Mouse (Mus musculus): ENCODE data around the gene Prpf6.

Prpf6 gene

DNA sequence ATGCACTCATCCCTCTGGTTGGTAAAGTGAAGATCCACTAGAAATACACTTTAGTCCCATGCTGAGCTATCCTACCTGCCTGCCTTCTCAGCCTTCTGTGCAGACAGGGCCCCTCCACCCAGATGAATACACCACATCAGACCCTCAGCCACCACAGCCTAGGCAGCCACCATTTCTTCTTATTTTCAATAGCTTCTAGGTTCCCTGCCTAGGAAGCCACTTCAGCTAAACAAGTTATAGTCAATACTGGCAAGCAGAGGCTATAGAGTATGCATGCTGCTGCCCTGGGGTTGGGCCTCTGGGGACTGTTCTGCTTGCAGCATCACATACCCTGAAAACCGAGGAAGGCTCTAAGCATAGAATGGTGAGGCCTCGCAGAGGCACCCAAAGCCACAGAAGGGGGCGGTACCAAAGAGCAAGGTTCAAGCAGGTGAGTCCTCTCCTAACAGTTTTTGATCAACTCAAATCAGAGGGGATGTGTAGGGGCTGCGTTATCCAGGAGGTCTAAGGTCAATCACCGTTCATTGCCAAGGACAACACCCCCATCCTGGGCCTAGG, at the start of gene Prpf6:
Gene Prpf6 (plus strand): TSS at position 341 of the 558 bp plus-strand sequence.
- DNase-seq, result no peak

DNA sequence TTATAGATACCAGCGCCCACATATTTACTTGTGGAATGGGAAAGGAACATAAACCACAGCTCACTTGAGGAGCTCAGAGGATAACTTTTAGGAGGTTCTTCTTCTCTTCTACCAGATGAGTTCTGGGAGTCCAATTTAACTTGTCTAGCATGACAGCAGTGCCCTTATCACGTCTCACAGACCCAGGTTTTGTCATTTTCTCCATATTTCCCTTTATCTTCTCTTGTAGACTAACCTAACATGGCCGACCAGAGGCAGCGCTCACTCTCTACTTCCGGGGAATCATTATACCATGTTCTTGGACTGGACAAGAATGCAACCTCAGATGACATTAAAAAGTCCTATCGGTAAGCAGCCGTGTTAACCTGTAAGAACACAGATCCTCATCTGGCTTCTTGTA, 45.5 kb upstream of the Prpf6 start:
- DNase-seq, result no peak

DNA sequence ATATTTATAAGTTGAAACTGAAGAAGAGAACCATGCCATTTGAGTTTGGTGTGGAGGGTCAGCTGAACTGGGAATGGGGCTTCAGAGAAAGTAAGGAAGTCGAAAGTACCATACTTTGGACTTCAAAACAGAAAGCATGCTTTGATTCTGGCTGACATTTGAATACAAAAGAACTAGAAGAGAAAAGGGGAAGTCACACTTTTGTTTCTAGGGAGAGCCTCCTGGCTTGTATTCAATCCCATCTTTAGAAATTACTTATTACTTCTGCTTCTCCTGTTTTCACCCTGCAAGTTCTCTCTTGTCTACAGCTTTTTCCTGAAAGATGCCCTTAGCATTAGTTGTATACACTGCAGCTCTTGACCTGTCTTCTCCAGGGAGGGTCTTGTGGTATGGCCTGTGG, 43.4 kb upstream of the Prpf6 start:
- DNase-seq, result no peak

GRCm38 (mm10) chr2:181548682-181549081, 43.0 kb upstream of the Prpf6 start:
- no peak for DNase-seq

- DNase-seq, result no peak
Measured at GRCm38 (mm10) chr2:181550233-181550632, 41.4 kb upstream of the Prpf6 start.

- DNase-seq, result no peak
Measured at GRCm38 (mm10) chr2:181553772-181554171, 37.9 kb upstream of the Prpf6 start.

- DNase-seq, result no peak
Measured at GRCm38 (mm10) chr2:181567338-181567737, 24.3 kb upstream of the Prpf6 start.

- peak; percentile 47 to 51 for DNase-seq
Measured at GRCm38 (mm10) chr2:181568272-181569008, 23.2 kb upstream of the Prpf6 start.

DNA sequence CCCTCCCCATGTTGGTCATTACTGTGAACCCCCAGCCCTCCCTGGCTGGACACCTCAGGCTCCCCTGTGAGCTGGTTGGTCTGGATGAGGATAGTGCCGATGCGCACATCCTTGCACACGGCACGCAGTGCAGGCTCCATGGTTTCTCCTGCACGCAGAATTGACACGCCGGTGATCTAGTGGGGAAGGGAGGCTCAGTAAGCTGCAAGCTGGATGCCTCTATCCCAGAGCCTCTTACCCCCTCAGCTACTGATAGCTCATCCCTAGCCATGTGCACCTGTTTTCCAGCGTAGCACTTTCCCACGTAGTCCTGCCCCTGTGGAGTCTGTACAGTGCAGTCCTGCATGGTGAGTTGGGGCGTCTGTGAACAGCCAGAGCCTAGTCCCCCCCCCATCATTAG, 21.8 kb upstream of the Prpf6 start:
- DNase-seq, result no peak

DNA sequence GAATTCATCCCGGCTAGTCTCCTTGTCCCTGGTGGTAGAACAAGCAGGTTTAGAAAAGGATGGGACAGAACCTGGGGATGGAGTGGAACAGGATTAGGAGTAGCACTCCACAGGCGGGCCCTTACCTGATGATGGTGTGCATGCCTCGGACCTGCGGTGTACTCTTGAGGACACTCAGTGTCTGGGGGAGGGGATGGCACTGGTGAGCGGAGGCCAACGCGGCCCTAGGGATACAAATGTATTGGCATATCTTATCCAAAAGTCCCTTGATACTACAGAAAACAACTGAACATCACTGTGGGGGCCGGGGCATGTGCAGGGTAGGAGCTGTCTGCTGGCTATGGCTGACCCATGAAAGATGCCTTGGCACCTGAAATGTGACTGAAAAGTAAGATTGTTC, 21.3 kb upstream of the Prpf6 start:
- no peak for DNase-seq

GRCm38 (mm10) chr2:181570921-181571595, 20.6 kb upstream of the Prpf6 start:
- DNase-seq, result no peak

GRCm38 (mm10) chr2:181571941-181572670, 19.6 kb upstream of the Prpf6 start:
- DNase-seq, result no peak

DNA sequence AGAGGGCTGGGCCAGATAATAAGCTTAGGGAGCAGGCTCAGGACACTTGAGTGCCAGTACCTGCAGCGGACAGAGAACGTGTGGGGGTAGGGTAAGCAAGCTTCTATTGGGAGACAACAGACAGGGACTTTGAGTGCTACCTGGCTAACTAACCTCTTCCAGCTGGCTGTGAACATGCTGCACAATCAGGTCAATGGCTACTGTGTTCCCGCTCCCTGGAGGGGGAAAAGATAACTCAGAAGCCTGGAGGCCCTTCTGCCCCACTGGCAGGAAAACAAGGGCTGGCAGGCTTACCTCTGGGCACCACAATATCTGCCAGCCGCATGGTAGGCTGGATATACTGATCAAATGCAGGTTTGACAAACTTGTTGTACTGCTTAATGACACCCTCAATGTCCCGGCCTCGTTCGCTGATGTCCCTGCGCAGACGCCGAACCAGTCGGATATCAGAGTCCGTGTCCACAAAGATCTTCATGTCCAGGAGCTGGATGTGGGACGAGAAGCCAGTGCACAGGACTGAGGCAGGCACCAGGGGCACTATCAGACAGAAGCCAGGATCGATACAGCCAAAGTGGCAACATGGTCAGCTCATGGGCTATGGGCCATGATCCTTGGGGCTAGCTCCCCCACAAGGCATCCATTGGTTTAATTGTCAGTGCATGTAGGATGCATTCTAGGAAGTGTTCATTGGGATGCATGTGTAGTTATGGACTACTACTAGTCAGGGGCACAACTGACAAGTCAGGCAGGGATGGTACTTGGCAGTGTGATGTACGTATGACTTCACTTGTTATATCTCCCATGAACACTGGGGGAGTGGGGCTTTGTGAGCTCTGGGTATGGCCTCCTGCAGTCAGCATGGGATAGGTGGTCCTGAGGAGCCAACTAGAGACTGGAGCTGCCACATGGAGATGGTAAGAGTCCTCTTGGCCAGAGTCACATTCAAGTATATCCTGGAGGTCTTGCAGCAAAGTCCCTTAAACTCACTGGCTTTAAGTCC, 18.4 kb upstream of the Prpf6 start:
- DNase-seq, result no peak

- no peak for DNase-seq
Measured at GRCm38 (mm10) chr2:181573961-181574360, 17.7 kb upstream of the Prpf6 start.

GRCm38 (mm10) chr2:181574921-181575545, 16.6 kb upstream of the Prpf6 start:
- DNase-seq, result no peak

- DNase-seq, result no peak
Measured at GRCm38 (mm10) chr2:181576613-181577012, 15.1 kb upstream of the Prpf6 start.

DNA sequence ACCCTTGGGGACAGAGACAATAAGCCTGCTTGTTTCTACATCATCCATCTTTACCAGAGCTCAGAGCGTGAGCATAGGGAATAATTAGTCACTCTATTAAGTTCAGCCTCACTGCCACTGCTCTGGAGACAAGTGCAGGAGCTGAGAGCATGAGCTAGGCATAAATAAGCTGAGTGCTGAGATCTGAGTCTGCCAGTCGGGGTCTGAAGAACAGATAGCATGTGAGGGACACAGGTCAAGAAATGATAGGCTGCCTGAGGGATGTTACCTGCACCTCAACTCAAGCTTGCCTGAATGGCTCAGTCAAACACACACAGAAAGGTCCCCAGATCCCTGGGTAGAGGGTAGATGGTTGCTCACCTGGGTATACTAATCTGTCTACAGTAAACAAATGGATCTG, 14.5 kb upstream of the Prpf6 start:
- DNase-seq, result no peak

DNA sequence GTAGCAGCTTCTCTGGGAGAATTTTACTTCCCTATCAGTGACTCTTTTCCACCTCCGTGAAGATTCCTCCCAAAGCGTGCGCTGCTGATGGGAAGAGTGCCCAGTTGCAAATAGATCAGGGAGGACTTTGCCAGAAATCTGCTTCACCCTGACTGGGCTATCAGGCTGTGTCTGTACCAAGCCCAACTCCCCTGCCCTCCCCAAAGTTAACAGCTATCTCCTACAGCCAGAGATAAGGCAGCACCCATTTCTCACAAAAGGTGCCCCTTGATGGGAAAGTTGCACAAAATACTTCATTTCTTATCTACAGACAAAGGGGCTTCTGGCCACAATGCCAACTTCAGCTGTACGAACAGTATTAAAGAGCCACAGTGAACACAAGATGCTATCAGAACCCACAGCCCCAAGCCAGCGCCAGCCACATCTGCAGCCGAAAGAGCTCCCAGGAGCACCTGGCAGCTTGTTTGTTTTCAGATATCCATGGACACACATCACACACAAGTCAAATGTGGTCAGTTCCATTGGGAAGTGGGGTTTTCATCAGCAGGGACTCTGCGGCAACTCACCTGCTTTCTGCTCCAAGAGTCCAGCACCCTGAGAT, 13.6 kb upstream of the Prpf6 start:
- DNase-seq, result no peak

DNA sequence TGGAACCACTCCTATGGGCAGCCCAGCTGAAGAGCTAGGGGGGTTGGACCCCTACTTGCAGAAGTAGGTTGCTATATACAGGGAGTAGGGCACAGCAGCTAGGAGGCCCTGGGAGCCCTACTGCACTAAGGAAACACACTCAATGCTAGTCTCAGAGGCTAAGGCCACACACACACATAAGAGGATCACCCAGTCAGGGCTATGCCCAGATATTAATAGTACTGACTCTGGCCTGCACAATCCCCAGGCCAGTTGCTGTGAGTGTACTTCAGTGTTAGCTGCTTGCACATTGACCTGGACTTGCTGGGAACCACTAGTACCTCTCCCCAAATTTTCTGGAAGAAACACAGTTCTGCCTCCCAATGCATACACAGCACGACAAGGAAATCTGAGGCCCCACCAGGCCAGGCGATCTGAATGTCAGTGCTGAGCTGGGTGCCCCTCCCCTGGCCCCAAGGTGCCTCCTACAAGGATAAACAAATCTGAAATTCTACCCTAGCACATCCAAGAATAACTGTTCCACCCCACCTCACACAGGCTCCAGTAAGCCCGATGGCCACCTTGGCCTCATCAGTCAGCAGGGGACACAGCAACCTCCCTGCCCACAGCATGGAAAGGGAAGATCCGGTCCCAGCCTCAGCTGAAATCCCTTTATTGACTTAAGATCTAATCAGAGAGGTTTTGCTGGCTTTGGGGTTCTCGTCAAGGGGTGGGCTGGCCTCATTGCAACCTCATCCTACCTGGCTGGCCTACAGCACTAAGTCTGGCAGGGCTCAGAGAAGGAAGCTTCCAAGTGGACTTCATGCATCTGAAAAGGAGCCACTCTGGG, 12.7 kb upstream of the Prpf6 start:
- no peak for DNase-seq

GRCm38 (mm10) chr2:181579681-181580080, 12.0 kb upstream of the Prpf6 start:
- no peak for DNase-seq

Measured in lung, adult 18-20 months (tissue).